Mouse (Mus musculus) bone marrow, adult 2 months (tissue): Measurements from ENCODE around the gene Spata33. TPM values are rescaled to one million over a fixed set of nuclear protein-coding genes. Genes with fewer than 3 reads are reported as not detected.
"Not testable (repeated sequence)": the region's sequence is repeated elsewhere in the genome, so short reads cannot be mapped to it uniquely, and the experiment has no call there.

Experiments used
- H3K27ac ChIP-seq: fragments of 200-500 bp; 2 replicates; pipeline ENCODE4 v1.5.1; 2012; ENCODE audit warnings: low read depth, mild to moderate bottlenecking, control low read depth, inconsistent platforms, low read length; ENCODE audit not compliant: control insufficient read depth, poor library complexity, insufficient read depth
- H3K4me1 ChIP-seq: fragments of 200-500 bp; 2 replicates; pipeline ENCODE4 v1.6.1; 2011; ENCODE audit warnings: low read length; ENCODE audit not compliant: control insufficient read depth, insufficient read depth
- H3K4me3 ChIP-seq: fragments of 200-500 bp; replicated peaks from 2 replicates; pipeline ENCODE3; 2011; ENCODE audit warnings: mild to moderate bottlenecking, low read depth, low read length, control low read depth; ENCODE audit not compliant: control insufficient read depth
- CTCF ChIP-seq: fragments of 200-500 bp; IDR thresholded peaks from 2 replicates; pipeline ENCODE4 v1.5.1; 2011; ENCODE audit warnings: low read length, control low read depth; ENCODE audit not compliant: control insufficient read depth, insufficient read depth
- POLR2A ChIP-seq: fragments of 200-500 bp; IDR thresholded peaks from 2 replicates; pipeline ENCODE4 v1.6.1; 2011; ENCODE audit warnings: low read depth, mild to moderate bottlenecking, control low read depth, low read length, borderline replicate concordance; ENCODE audit not compliant: control insufficient read depth
- WGBS: fragments of 180-500 bp; shearing (Covaris S2); methylation state at CpG from one replicate; pipeline ENCODE4 v1.1.7; 2018; 5-methylcytosine and 5-hydroxymethylcytosine counted together
- polyA plus RNA-seq: library from polyadenylated mRNA; stranded (reverse); fragments of >200 nt; gene quantifications from 2 replicates; pipeline ENCODE4 v1.2.4, GENCODE M21; 2011; ENCODE audit warnings: low replicate concordance; ENCODE audit not compliant: missing spikeins, insufficient read depth, insufficient read length

The Spata33 gene
- polyA plus RNA-seq, 1 experiment = 0.62 TPM

GRCm38 (mm10) chr8:123193771-123194170, 18.9 kb upstream of the Spata33 start:
- H3K27ac ChIP-seq = no peak overlapping the region
- 86% methylated on average over 9 of the region's 9 CpGs for WGBS
- no peak overlapping the region for H3K4me3 ChIP-seq
- peaks cover 1% of the 10 kb centered on the region; the same call in 1 of the 2 replicates for H3K4me1 ChIP-seq
- TF ChIP-seq CTCF (no peak), POLR2A (no peak)

GRCm38 (mm10) chr8:123197016-123197415, 15.6 kb upstream of the Spata33 start:
- H3K27ac ChIP-seq = not testable (repeated sequence)

GRCm38 (mm10) chr8:123199864-123200263, 12.8 kb upstream of the Spata33 start:
- no peak for TF ChIP-seq CTCF
- no peak for TF ChIP-seq POLR2A
- Histone ChIP-seq H3K4me3 (no peak overlapping the region), H3K27ac (no peak overlapping the region), H3K4me1 (no peaks in the 10 kb centered on the region)
- WGBS = 65% methylated on average over 14 of the region's 14 CpGs

More at GRCm38 (mm10) chr8:123197016-123197415, 15.6 kb upstream of the Spata33 start:
- WGBS = 60% methylated on average over 5 of the region's 5 CpGs
- not testable (repeated sequence) for H3K4me1 ChIP-seq, H3K4me3 ChIP-seq

GRCm38 (mm10) chr8:123202288-123202687, 10.3 kb upstream of the Spata33 start:
- H3K27ac ChIP-seq = no peak overlapping the region
- H3K4me1 ChIP-seq = no peaks in the 10 kb centered on the region
- TF ChIP-seq POLR2A = no peak
- peak; percentile 55; the same call in 1 of the 2 replicates for TF ChIP-seq CTCF
- H3K4me3 ChIP-seq = no peak overlapping the region
- 21% methylated on average over 5 of the region's 5 CpGs for WGBS

- Histone ChIP-seq H3K4me1 (no peaks in the 10 kb centered on the region), H3K4me3 (no peak overlapping the region), H3K27ac (no peak overlapping the region)
- 78% methylated on average over 3 of the region's 3 CpGs for WGBS
- no peak for TF ChIP-seq CTCF
- no peak for TF ChIP-seq POLR2A
Measured at GRCm38 (mm10) chr8:123203571-123203970, 9.1 kb upstream of the Spata33 start.

- TF ChIP-seq CTCF = no peak
- TF ChIP-seq POLR2A = no peak
- H3K4me3 ChIP-seq = peak overlapping the region; percentile 92
- 11% methylated on average over 10 of the region's 10 CpGs for WGBS
- peaks cover 3% of the 10 kb centered on the region; the same call in 1 of the 2 replicates for H3K4me1 ChIP-seq
- H3K27ac ChIP-seq = no peak overlapping the region
Measured at GRCm38 (mm10) chr8:123211876-123212275, 756 bp upstream of the Spata33 start.

GRCm38 (mm10) chr8:123213118-123213772, 613 bp downstream of the Spata33 start:
- 28% methylated on average over 22 of the region's 22 CpGs for WGBS
- Histone ChIP-seq H3K4me1 (peaks cover 3% of the 10 kb centered on the region; the same call in 1 of the 2 replicates), H3K4me3 (peak overlapping the region; percentile 92), H3K27ac (no peak overlapping the region)
- TF ChIP-seq POLR2A (no peak), CTCF (no peak)

- 59% methylated on average over 3 of the region's 3 CpGs for whole genome bisulfite sequencing
Measured at GRCm38 (mm10) chr8:123215430-123215829, 2.8 kb downstream of the Spata33 start.

More at GRCm38 (mm10) chr8:123215430-123215829, 2.8 kb downstream of the Spata33 start:
- peaks cover 3% of the 10 kb centered on the region; the same call in 1 of the 2 replicates for H3K4me1 ChIP-seq
- no peak for TF ChIP-seq CTCF
- TF ChIP-seq POLR2A = no peak
- H3K27ac ChIP-seq = no peak overlapping the region
- no peak overlapping the region for H3K4me3 ChIP-seq
